Mouse (Mus musculus): ENCODE data around the gene Rnf10.
A peak's percentile ranks its signal among the peaks of the same experiment; 100 is the strongest.

Gene Rnf10

GRCm38 (mm10) chr5:115272812-115273548 is at the start of gene Rnf10:
Gene Rnf10, minus strand, starts transcription at chr5:115272898.
- DNase-seq: peak; percentile 99

- DNase-seq: peak; percentile 83
Measured at GRCm38 (mm10) chr5:115319004-115319940, 46.6 kb upstream of the Rnf10 start.

- DNase-seq: no peak
Measured at GRCm38 (mm10) chr5:115317645-115318328, 45.1 kb upstream of the Rnf10 start.

DNA sequence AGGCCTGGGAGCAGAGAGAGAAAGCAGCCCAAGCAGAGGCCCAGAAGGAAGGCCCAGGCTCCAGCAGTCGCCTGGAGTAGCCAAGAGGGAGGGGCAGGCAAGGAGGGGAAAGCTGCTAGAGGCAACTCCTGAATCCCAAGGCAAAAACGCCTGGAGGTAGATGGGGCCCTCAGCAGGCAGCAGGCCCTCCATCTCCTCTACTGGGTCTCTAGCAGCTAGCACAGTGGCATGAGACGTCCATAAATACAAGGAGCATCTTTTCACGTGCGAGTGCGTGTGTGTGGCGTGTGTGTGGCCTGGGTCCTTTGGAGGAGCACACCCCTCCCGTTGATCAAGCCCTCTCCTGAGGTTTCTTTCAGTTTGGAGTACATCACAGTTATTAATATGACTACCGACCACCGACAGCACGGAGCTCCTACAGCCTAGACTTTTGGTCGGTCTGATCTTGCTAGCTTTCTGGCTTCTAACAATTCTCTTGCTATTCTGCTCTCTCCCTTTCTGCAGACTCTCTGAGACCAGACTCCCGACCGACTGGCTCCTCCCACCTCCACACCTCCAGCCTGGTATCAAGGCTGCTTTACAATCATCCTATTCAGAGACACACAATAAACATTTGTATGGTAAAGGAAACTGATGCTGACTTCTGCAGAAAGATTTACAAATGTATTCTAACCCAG is 44.4 kb upstream of the Rnf10 start:
- no peak for DNase-seq

GRCm38 (mm10) chr5:115313668-115313943 is 40.9 kb upstream of the Rnf10 start:
- no peak for DNase-seq

- DNase-seq: no peak
Measured at GRCm38 (mm10) chr5:115312816-115313667, 40.3 kb upstream of the Rnf10 start.

GRCm38 (mm10) chr5:115312354-115312753 is 39.7 kb upstream of the Rnf10 start:
- no peak for DNase-seq

- DNase-seq: peak; percentile 41
Measured at GRCm38 (mm10) chr5:115302190-115302589, 29.5 kb upstream of the Rnf10 start.

GRCm38 (mm10) chr5:115301615-115302014 is 28.9 kb upstream of the Rnf10 start:
- peak; percentile 63 for DNase-seq

GRCm38 (mm10) chr5:115300792-115301614 is 28.3 kb upstream of the Rnf10 start, which contains the start of gene Dynll1:
Gene Dynll1, minus strand, starts transcription at chr5:115300999.
- peak; percentile 99 for DNase-seq

GRCm38 (mm10) chr5:115300035-115300744 is 27.5 kb upstream of the Rnf10 start:
- peak; percentile 71 for DNase-seq

DNA sequence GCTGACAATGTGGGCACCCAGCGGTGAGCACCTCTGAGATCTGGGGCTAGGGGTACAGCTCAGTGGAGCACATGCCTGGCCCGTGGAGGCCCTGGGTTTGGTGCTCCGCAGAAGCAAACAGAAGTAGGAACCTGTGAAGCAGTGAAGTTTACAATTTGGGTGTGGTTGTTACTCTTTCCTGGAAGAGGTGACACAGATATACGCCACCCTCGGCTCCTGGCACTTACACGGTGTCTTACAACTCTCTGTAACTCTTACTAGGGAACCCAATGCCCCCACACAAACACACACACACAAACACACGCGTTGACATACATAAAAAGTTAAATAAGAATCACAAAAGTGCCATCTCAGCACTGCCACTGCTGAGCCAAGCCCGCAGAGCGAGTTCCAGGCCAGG is 23.6 kb upstream of the Rnf10 start:
- no peak for DNase-seq

DNA sequence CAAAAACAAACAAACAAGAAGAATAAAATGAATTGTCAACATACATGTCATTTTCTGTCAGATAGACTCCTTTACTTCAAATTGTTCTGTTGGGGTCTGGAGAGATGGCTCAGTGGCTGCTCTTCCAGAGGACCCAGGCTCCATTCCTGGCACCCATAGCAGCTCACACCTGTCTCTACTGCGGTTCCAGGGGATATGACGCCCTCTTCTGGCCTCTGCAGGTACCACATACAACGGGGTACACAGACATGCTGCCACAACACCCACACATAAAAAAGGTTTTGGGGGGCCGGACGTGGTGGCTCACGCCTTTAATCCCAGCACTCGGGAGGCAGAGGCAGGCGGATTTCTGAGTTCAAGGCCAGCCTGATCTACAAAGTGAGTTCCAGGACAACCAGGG is 21.5 kb upstream of the Rnf10 start:
- DNase-seq: no peak

DNA sequence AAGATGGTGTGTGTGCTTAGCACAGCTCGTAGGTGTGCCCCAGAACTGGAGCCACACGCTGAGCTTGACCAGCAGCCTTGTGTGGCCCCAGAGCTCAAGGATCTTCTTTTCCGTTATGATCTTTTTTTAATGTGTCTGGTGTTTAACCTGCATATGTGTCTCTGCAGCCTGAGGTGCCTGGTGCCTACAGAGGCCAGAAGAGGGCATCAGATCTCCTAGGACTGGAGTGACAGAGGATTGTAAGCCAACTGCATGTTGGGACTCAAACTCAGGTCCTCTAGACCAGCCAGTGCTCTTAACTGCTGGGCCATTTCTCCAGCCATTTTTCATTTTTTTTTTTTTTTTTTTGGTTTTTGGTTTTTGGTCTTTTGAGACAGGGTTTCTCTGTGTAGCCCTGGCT is 12.0 kb upstream of the Rnf10 start:
- DNase-seq: no peak

DNA sequence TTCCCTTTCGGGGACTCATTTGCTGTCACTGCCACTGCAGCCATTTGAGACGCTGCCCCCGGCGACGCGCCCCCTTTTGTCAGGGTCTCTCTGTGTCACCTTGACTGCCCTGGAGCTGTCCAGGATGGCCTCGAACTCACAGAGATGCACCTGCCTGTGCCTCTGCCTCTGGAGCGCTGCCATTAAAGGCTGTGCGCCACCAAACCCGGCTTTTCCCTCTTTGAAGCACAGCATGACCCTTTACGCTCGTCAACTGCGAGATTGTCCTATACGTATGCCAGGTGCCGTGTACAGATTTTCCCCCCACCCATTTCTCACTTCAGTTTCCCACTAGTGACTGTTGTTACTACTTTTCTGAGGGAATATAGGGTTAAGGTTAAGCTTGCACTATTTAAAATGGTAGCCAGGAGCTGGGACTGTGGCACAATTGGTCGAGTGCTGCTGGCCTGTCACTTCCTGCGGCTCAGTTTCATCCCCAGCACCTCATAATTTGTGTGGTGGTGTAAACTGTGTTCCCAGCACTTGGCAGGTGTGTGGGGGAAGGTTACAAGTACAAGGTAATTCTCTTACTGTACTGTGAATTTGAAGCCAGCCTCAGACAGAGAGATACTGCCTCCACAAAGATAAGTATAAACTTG is 7.5 kb upstream of the Rnf10 start:
- DNase-seq: peak; percentile 62

- DNase-seq: peak; percentile 88
Measured at GRCm38 (mm10) chr5:115279226-115280049, 6.7 kb upstream of the Rnf10 start, which contains the start of gene Coq5. Gene Coq5, plus strand, starts transcription at chr5:115279666.

- DNase-seq: no peak
Measured at GRCm38 (mm10) chr5:115278785-115279184, 6.1 kb upstream of the Rnf10 start.

DNA sequence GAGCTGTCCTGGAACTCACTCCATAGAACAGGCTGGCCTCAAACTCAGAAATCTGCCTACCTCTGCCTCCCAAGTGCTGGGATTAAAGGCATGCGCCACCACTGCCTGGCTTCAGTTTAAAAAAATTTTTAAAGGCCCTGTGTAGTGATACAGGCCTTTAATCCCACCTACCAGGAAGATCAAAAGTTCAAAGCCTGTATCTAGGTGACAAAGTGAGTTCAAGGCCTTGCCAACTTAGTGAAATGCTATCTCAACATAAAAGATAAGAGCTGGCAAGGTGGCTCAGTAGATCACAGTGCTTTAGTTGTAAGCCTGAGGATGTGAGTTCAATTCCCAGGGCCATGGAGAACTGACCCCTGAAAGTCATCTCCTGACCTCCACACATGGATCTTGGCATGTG is 5.4 kb upstream of the Rnf10 start:
- no peak for DNase-seq

GRCm38 (mm10) chr5:115275998-115276397 is 3.3 kb upstream of the Rnf10 start:
- peak; percentile 50 for DNase-seq
